Mouse (Mus musculus): Measurements from ENCODE around the gene Nrsn2. TPM values are rescaled to one million over a fixed set of nuclear protein-coding genes. Genes with fewer than 3 reads are reported as not detected.

Nrsn2 gene
- total RNA-seq, 2 experiments from 2014 or later, result 74.6 to 90.8 TPM

- Histone ChIP-seq H3K4me3 (no peak overlapping the region), H3K27ac (no peak overlapping the region)
- no peak for TF ChIP-seq CTCF (IDR thresholded peaks at IDR 0.05)
- no peak for DNase-seq (ENCODE audit: extremely low spot score in 1 of 2, low spot score in 2 of 2)
- intact Hi-C loops (cut with DNase I), result no loop called here
Observed at GRCm38 (mm10) chr2:152322198-152322597, 54.2 kb downstream of the Nrsn2 start.

GRCm38 (mm10) chr2:152321558-152321957 lies 54.9 kb downstream of the Nrsn2 start:
- intact Hi-C loops (cut with DNase I), result no loop called here
- TF ChIP-seq CTCF (IDR thresholded peaks at IDR 0.05), result no peak
- DNase-seq (ENCODE audit: extremely low spot score in 1 of 2, low spot score in 2 of 2), result no peak
- Histone ChIP-seq H3K4me3 (no peak overlapping the region), H3K27ac (no peak overlapping the region)

Other genes with a start within 250 kb of the Nrsn2 start
- gene Tcf15, start 233.1 kb downstream of the Nrsn2 start, total RNA-seq (2021), result 1 to 10 TPM; 1.6 to 2.4 TPM
- 100 to 1,000 TPM in 1 of 2 experiments, 10 to 100 TPM in 1; 98.0 to 104 TPM for gene Csnk2a1, start 149.8 kb downstream of the Nrsn2 start, total RNA-seq (2021)
- gene Tbc1d20, start 82.8 kb downstream of the Nrsn2 start, total RNA-seq (2021), result 10 to 100 TPM; 54.0 to 57.1 TPM
- gene Rbck1, start 44.0 kb downstream of the Nrsn2 start, total RNA-seq (2021), result 100 to 1,000 TPM; 111 to 117 TPM
- 1 to 10 TPM in 1 of 2 experiments, under 1 TPM in 1; 0.84 to 1.1 TPM for gene Trib3, start 32.6 kb downstream of the Nrsn2 start, total RNA-seq (2021)
- 10 to 100 TPM; 12.8 to 15.7 TPM for gene Sox12, start 21.4 kb upstream of the Nrsn2 start, total RNA-seq (2021)
- gene Zcchc3, start 38.4 kb upstream of the Nrsn2 start, total RNA-seq (2021), result 1 to 10 TPM; 8.5 to 9.9 TPM
- gene 6820408C15Rik, start 38.9 kb upstream of the Nrsn2 start, total RNA-seq (2021), result 1 to 10 TPM; 2.4 to 3.0 TPM
- gene Defb23, start 88.0 kb upstream of the Nrsn2 start, total RNA-seq (2021), result not detected
- not detected for gene Defb20, start 100.4 kb upstream of the Nrsn2 start, total RNA-seq (2021)
- not detected for gene Defb22, start 113.5 kb upstream of the Nrsn2 start, total RNA-seq (2021)
- not detected for gene Defb26, start 135.1 kb upstream of the Nrsn2 start, total RNA-seq (2021)
- gene Defb28, start 141.6 kb upstream of the Nrsn2 start, total RNA-seq (2021), result not detected
- gene Defb29, start 163.5 kb upstream of the Nrsn2 start, total RNA-seq (2021), result not detected
- gene Gm17416, start 192.7 kb upstream of the Nrsn2 start, total RNA-seq (2021), result not detected
- not detected for gene Defb21, start 196.1 kb upstream of the Nrsn2 start, total RNA-seq (2021)
- not detected for gene Defb19, start 203.7 kb upstream of the Nrsn2 start, total RNA-seq (2021)
- gene Defb45, start 222.8 kb upstream of the Nrsn2 start, total RNA-seq (2021), result not detected
- gene Defb36, start 227.7 kb upstream of the Nrsn2 start, total RNA-seq (2021), result not detected
- gene Defb25, start 246.4 kb upstream of the Nrsn2 start, total RNA-seq (2021), result not detected